Mouse (Mus musculus) gastrocnemius, adult 18-20 months (tissue): ENCODE results near the gene Cox7a2. TPM values are rescaled to one million over a fixed set of nuclear protein-coding genes. Genes with fewer than 3 reads are reported as not detected.

Experiments used
- DNase-seq: peaks from one replicate; pipeline ENCODE4 v3.0.0; 2021; ENCODE audit warnings: low spot score
- total RNA-seq, 2 experiments: library from RNA; stranded (reverse); gene quantifications; 2 replicates each; pipeline ENCODE4 v1.2.3; 2021

Gene Cox7a2
- total RNA-seq, 2 experiments from 2014 or later, result 339 to 412 TPM

DNA sequence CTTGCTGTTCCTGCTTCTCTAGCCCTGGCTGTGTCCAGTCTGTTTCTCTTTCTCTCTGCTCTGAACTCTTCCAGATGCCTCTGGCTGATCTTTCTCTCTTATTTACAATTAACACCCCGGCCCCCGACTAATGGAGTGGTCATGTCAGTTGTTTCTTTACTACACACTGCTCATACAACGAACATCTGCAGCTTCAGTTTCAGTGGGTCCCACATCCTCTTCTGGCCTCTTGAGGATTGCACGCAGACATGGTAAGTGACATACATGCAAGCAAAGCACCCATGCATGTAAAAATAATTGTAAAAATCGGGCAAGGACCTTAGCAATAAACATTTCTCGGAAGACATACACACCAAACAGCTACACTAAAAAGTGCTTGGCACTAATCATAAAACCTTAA lies 24.1 kb downstream of the Cox7a2 start:
- DNase-seq, result no peak

DNA sequence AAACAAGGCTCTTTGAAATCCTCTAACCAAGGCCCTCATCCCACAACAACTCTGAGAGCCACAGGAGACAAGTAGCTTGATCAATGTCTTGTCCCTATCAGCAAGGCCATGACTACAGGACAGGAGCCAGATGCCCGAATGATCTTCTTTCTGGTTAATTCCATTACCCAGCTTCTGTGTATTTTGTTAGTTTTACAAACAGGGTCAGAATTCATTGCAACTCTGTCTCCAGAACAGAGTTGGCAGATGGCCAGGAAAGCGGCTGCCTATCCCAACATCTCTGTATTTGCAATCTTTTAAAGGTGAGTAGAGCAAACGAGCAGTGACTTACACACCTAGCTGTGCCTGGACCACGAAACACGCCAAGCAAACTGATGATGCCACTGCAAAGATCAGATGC lies 29.4 kb downstream of the Cox7a2 start:
- no peak for DNase-seq

DNA sequence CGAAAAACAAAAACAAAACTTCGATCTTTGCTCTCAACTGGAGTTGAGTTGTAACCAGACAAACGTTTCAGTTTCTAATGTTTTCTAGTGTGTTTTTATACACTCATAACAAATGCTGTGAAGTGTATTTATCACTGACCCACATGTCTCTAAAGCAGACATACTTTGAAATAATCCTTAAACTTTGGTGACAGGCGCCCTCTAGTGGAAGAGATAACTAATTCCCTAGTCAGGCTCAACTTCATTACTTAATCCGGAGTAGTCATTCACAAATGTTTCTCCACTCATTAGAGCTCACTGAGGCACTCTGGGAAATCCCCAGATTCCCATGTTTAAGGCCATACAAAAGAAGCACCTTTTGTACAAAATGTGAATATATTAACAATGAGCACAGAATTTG lies 36.6 kb downstream of the Cox7a2 start:
- peak; percentile 20 for DNase-seq

DNA sequence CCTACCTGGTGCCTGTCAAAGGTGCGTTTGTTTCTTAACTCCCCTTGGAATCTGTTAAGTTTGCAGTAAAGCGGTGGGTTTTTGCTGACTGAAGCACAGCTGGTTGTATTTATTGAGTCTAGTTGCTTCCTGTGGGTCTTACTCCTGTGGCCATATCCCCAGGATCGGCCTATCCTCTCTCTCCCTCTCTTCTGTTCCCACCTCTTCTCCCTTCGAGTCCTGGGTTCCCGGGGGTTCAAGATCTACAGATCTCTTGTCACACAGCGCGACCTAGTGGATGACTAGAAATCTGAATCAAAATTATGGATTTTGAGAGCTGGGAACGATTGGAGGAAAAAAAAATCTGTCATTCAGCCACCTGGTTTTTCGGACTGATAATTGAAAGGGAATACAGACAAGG lies 38.6 kb downstream of the Cox7a2 start:
- DNase-seq, result peak; percentile 40

DNA sequence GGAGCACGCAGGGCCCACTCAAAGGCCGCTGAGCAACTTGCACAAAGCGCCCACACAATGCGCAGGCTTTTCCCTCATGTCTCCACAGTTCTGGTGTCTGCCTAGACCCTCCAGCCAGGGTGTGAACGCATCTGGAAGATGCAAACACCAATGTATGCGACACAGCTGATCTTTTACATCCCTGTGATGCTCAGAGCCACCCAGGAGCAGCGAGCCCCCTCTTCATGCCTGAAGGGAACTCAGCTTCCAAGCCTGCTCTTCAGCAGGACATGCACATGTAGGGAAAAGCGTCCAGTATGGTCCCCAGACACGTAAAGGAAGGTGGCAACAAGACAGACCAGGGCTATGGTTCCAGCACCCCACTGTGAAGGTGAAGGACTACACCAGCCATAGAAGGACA lies 39.5 kb downstream of the Cox7a2 start:
- DNase-seq, result no peak

DNA sequence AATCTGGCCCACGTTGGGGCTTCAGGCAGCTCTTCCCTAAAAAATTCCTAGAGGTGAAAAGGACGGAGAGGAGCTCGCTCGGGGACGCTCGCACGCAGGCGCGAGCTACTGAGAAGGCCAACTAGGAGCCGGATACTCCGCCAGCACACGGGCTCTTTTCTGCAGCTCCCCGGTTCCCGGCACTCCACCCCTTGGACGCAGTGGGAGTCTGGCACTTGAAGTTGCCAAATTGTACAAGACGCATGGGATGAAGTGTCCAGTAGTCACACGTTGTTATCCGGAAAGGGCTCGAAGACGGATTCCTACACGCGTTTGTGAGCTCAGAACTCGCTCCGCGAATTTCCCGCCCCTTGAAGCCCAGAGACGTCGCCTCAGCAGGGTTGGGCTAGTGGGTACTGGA lies 40.2 kb downstream of the Cox7a2 start:
- peak; percentile 18 for DNase-seq

DNA sequence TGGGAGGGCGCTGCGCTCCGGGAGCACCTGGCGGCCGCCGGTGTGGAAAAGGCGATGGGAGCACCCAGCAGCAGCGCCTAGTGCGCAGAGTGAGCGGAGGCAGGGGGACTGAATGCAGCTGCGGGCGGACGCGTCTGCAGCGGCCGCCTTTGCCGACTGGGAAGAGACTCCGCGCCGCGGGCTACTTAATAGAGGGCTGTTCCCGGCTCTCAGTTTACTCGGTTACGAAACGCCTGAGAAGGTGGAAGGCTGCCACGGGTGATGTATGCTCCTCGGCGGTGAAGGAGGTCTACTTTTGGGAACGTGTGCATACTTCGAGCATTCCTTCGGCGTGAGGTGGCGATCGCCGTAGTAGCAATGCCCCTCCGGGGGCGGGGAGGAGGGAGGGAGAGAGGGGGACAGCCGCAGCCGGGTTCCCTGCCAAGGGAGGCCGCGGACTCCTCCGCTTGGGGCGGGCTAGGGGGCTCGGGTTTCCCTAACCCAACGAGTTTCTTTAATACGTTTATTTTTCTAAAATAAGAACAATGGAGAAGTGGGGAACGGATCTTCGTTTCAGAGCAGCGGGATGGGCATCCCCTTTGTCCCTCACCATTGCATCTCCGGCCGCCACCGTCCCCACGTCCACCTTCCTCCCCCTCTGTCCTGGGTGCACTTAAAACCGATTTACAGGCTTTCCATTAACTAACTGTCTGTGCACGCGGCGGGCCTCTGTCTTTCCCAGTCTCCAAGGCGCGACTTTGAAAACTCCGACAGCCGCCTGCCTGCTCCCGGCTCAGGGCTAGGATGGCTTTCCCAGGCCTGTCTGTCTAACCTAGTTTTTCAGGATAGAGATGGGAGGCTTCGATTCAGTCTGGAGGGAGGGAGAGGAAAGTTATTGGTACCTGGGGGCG lies 41.0 kb downstream of the Cox7a2 start, which contains the start of gene Col12a1:
TSS of gene Col12a1 (minus strand) at position 351 of the 890 bp plus-strand sequence.
- DNase-seq, result peak; percentile 82

DNA sequence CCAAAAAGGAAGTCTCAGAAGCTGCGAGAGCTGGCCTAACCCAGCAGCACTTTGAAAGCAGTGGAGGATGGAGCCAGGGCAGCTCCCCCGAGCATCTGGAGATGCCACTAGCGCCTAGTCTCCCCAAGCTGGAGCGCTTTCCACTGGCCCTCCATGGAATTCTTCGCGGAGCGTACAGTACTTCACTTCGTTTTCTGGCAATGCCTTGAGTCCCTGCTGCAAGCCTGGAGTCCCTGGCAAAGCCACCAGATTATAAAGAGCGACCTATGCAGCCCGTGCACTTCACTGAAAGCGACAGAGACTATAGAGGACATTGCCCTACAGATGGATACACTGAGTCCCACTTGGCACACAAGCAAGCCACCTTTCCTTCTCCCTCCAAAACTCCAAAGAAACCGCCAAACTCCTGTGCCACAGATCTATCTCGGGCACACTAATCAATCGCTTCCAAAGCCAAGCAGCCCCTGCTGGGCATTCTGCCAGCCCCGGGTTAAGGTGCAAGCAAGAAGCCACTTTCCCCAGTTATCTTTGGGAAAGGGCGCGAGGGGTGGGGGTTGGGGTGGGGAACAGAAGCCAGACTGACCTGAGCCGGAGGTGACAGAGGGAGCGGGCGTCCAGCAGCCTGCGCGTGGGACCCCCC lies 41.7 kb downstream of the Cox7a2 start:
- no peak for DNase-seq

DNA sequence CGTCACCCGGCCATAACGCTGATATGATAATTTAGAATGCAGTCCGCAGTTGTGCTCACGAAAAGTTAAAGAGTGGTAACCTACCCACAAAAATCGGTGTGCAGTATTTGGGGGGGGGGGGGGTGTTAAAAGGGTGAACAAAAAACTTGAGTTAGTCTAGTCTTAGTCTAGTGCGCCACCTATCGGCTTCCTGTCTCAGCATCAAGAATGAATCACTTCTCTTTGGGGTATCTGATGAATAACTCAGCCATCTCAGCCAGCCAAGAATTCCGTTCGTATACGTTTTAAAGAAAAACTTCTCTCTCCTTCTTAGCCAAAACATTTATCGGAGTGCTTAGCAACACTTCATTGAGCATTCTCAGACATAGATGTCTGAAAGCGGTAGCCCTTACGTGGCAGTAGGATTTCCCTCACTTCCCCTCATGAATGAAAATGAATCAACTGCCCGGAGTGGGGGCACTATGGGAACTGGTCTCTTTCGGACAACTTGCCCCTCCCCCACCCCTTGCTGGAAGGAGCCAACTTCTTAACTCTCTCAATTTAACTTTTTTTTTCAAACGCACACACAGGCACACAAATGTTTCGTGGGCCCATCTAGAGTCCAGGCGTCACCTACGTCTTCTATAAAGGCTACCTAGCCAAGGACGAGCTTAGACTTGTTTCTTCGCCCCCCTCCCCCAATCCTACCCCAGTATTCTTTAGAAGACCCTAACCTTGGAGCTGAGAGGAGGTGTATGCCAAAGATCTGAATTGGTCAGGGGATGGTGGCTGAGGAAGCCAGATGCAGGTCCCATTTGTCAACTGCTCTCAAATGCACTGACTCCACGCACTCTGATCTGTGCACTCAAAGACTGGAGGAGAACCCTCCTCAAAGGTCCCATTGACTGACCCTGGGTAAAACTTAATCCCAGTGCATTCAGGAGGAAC lies 42.5 kb downstream of the Cox7a2 start:
- peak; percentile 61 for DNase-seq

DNA sequence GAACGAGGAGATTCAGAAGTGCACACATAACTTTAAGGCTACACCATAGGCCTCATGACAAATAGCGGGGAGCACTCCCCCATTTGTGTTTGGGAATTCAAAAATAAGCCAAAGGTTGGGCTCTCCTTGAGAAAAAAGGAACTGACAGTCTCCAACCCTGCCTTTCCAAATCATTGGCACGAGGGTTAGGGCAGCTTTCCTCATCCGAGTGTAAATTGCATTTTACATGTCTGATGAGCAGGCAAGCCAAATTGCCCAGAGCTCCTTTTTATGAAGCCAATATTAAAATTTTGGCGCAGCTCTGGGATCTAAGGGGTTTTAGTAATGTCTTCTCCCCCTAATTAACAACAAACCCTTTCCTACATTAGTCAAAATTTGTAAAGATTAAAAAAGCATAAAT lies 43.2 kb downstream of the Cox7a2 start:
- DNase-seq, result no peak

DNA sequence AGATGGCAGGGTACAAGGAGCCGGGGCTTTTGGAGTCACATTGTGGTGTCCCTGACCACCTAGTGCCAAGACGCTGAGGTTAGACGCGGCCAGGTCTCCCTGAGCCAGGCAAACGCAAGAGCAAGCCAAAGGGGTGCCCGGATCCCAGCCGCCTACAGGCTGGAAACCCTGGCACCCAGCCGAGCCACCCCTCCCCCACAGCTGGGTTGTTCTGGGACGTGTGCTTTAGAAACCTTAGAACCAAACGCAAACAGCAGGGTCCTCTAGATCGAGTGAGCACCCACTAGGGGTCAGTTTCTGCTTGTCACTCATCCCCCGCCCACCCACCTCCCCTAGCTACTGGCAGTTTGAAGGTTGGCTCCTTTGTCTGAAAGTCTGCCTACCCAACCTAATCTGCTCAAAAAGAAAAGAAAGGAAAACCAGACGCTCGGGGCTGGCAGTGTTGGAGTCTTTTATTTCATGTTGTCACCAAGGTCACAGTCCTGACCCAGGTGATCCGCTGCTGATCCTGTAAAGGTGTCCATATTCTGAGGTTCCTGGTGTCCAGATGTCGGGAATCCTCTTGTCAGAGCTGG lies 45.1 kb downstream of the Cox7a2 start:
- no peak for DNase-seq

Other genes with a start within 250 kb of the Cox7a2 start
- 1 to 10 TPM; 1.8 to 7.3 TPM for gene Col12a1, start 41.0 kb downstream of the Cox7a2 start, total RNA-seq
- gene Tmem30a, start 33.6 kb upstream of the Cox7a2 start, total RNA-seq, result 10 to 100 TPM; 61.5 to 68.8 TPM